Mouse (Mus musculus): ENCODE measurements around the gene Tmeff2.

GRCm38 (mm10) chr1:51107299-51107698, 206.9 kb downstream of the Tmeff2 start:
- TF ChIP-seq GATA1 (IDR thresholded peaks at IDR 0.05; ENCODE audit: low read length) (no peak), TAL1 (IDR thresholded peaks at IDR 0.05; ENCODE audit: low read length) (no peak)

Measured in erythroblast, embryonic 14.5 days (primary cell).